In genomic region chr5:64093349-64093871, GRCm38 (mm10) we compare ENCODE assay signal across 8 mouse cellular contexts. TPM values are rescaled to one million over a fixed set of nuclear protein-coding genes. Genes with fewer than 3 reads are reported as not detected.
DNase-seq lines count a peak whose midpoint lies in the region; ATAC-seq and TF ChIP-seq lines count a peak whose summit lies in the region.

No protein-coding gene starts in this region.

- peak; percentile 13 to 14 for DNase-seq in layer of hippocampus, postnatal 25 days (ENCODE audit: extremely low spot score in 1 of 2, low spot score in 1 of 2)
- no peak for DNase-seq in layer of hippocampus, adult 9-10 months (ENCODE audit: low spot score)
- DNase-seq in adrenal gland, postnatal 36 days = peak; percentile 56 to 59
- DNase-seq in gastrocnemius, adult 2 months = peak; percentile 35
- DNase-seq in liver, embryonic 14.5 days (ENCODE audit: low read depth in 3 of 3, low spot score in 3 of 3) = no peak
- no peak for DNase-seq in T-cell, adult 2 months (ENCODE audit: low spot score)

- 1% methylated on average over 15 of the region's 15 CpGs for WGBS in hindbrain, embryonic 16.5 days
- WGBS in liver, embryonic 14.5 days (ENCODE audit: insufficient replicate concordance) = 2% methylated on average over 15 of the region's 15 CpGs
- 3% methylated on average over 15 of the region's 15 CpGs for whole genome bisulfite sequencing in neural tube, embryonic 12.5 days

- no peak for ATAC-seq in hindbrain, embryonic 16.5 days
- ATAC-seq in liver, embryonic 14.5 days (ENCODE audit: insufficient read depth) = peak; percentile 16; the same call in 1 of the 2 replicates
- no peak; the same call in 1 of the 2 replicates for ATAC-seq in neural tube, embryonic 12.5 days (ENCODE audit: low FRiP score, low read depth)

- no peaks in the 10 kb centered on the region for H3K27me3 ChIP-seq in hindbrain, embryonic 16.5 days (replicated peaks; ENCODE audit: control insufficient read depth, insufficient read depth, low read length)
- H3K27me3 ChIP-seq in liver, embryonic 14.5 days (ENCODE audit: control insufficient read depth, insufficient read depth, low read length) = no peaks in the 10 kb centered on the region
- H3K27me3 ChIP-seq in neural tube, embryonic 12.5 days (replicated peaks) = no peaks in the 10 kb centered on the region

- peaks cover 13% of the 10 kb centered on the region for H3K4me1 ChIP-seq in hindbrain, embryonic 16.5 days (ENCODE audit: control insufficient read depth, insufficient read depth, low read depth, low read length)
- H3K4me1 ChIP-seq in liver, embryonic 14.5 days (replicated peaks; ENCODE audit: control insufficient read depth in 2 of 2, insufficient read depth in 2 of 2, low read length in 1 of 2) = peaks cover 12 to 22% of the 10 kb centered on the region in 2 experiments
- H3K4me1 ChIP-seq in neural tube, embryonic 12.5 days = 0 out of 2 replicates have a peak, but pooled peaks cover 6% of the 10 kb centered on the region

- H3K36me3 ChIP-seq in hindbrain, embryonic 16.5 days (ENCODE audit: control insufficient read depth, insufficient read depth, low read length) = 0 out of 2 replicates have a peak, but pooled peaks cover 2% of the 10 kb centered on the region
- no peaks in the 10 kb centered on the region; the same call in 1 of the 2 replicates for H3K36me3 ChIP-seq in liver, embryonic 14.5 days (replicated peaks; ENCODE audit: control insufficient read depth, insufficient read depth, low read depth)
- H3K36me3 ChIP-seq in neural tube, embryonic 12.5 days = peaks cover 8% of the 10 kb centered on the region; the same call in 1 of the 2 replicates

- peak overlapping the region; percentile 89 for H3K27ac ChIP-seq in gastrocnemius, adult 2 months
- H3K27ac ChIP-seq in hindbrain, embryonic 16.5 days (ENCODE audit: low read depth, low read length) = peak overlapping the region; percentile 84
- no peak overlapping the region for H3K27ac ChIP-seq in liver, embryonic 14.5 days
- no peak overlapping the region for H3K27ac ChIP-seq in neural tube, embryonic 12.5 days

- H3K4me2 ChIP-seq in hindbrain, embryonic 16.5 days (ENCODE audit: low read length) = peak overlapping the region; percentile 72
- peak overlapping the region; percentile 76 for H3K4me2 ChIP-seq in liver, embryonic 14.5 days (ENCODE audit: low read depth)
- H3K4me2 ChIP-seq in neural tube, embryonic 12.5 days (replicated peaks) = peak overlapping the region; percentile 82

- TF ChIP-seq EP300 in liver, embryonic 14.5 days (IDR thresholded peaks at IDR 0.05; ENCODE audit: low read depth) = no peak

- H3K4me3 ChIP-seq in gastrocnemius, adult 2 months = peak overlapping the region; percentile 83
- peak overlapping the region; percentile 82 for H3K4me3 ChIP-seq in hindbrain, embryonic 16.5 days (ENCODE audit: low read length)
- peak overlapping the region; percentile 86 to 90 for H3K4me3 ChIP-seq in liver, embryonic 14.5 days (ENCODE audit: insufficient read depth in 1 of 2, low read depth in 2 of 2, low read length in 2 of 2)
- H3K4me3 ChIP-seq in neural tube, embryonic 12.5 days = peak overlapping the region; percentile 66

- H3K9me3 ChIP-seq in hindbrain, embryonic 16.5 days (ENCODE audit: control insufficient read depth, low read length) = no peaks in the 10 kb centered on the region
- H3K9me3 ChIP-seq in liver, embryonic 14.5 days (ENCODE audit: control insufficient read depth, low read length) = no peaks in the 10 kb centered on the region
- H3K9me3 ChIP-seq in neural tube, embryonic 12.5 days = no peaks in the 10 kb centered on the region

- H3K9ac ChIP-seq in hindbrain, embryonic 16.5 days (ENCODE audit: low read depth, low read length) = peak overlapping the region; percentile 89
- peak overlapping the region; percentile 81 for H3K9ac ChIP-seq in liver, embryonic 14.5 days (replicated peaks)
- peak overlapping the region; percentile 82 for H3K9ac ChIP-seq in neural tube, embryonic 12.5 days

- intact Hi-C loops in gastrocnemius, adult 2 months (cut with DNase I) = no loop called here

- no peak for TF ChIP-seq CTCF in gastrocnemius, adult 2 months (IDR thresholded peaks at IDR 0.05)
- TF ChIP-seq CTCF in liver, embryonic 14.5 days (IDR thresholded peaks at IDR 0.05; ENCODE audit: low read depth) = no peak

RNA-seq across cellular contexts. Expression of gene Pgm2, which starts 0.7 kb away (rescaled TPM):
- total RNA-seq in layer of hippocampus, postnatal 25 days (2021) = 10 to 100 TPM; 10.8 to 11.4 TPM
- 10 to 100 TPM; 17.8 to 25.3 TPM for total RNA-seq in adrenal gland, postnatal 36 days (2021)
- 1 to 10 TPM; 1.8 to 2.9 TPM for total RNA-seq in gastrocnemius, adult 2 months (2021)
- 18.8 and 18.9 TPM in 2 replicates for polyA plus RNA-seq in hindbrain, embryonic 16.5 days (2015; fragmentation: Nextera tagmentation; extraction: Ambion mirVana)
- polyA plus RNA-seq in liver, embryonic 14.5 days (2012; rRNA removed) = 8.2 and 10.5 TPM in 2 replicates
- polyA plus RNA-seq in liver, embryonic 14.5 days (2014; fragmentation: Nextera tagmentation; extraction: Ambion mirVana) = 18.2 and 18.5 TPM in 2 replicates
- 28.8 and 31.0 TPM in 2 replicates for polyA plus RNA-seq in neural tube, embryonic 12.5 days (2016; fragmentation: Nextera tagmentation; extraction: Ambion mirVana)

Comparison
In these comparisons a context has a peak if more than half of its experiments do, and no peak if none do; other contexts are left out.
1. DNase-seq: peak in layer of hippocampus, postnatal 25 days (2 of 2), adrenal gland, postnatal 36 days (2 of 2) and gastrocnemius, adult 2 months (single experiment); none in layer of hippocampus, adult 9-10 months (single experiment), liver, embryonic 14.5 days (0 of 3) and T-cell, adult 2 months (single experiment).
2. H3K27ac ChIP-seq: peak in gastrocnemius, adult 2 months (single experiment) and hindbrain, embryonic 16.5 days (single experiment); none in liver, embryonic 14.5 days (single experiment) and neural tube, embryonic 12.5 days (single experiment).
3. Peak in every context shown above with its lines, with median percentiles within 50 percentile points of each other: H3K4me3 ChIP-seq, H3K4me2 ChIP-seq and H3K9ac ChIP-seq.